In the genomic region with DNA sequence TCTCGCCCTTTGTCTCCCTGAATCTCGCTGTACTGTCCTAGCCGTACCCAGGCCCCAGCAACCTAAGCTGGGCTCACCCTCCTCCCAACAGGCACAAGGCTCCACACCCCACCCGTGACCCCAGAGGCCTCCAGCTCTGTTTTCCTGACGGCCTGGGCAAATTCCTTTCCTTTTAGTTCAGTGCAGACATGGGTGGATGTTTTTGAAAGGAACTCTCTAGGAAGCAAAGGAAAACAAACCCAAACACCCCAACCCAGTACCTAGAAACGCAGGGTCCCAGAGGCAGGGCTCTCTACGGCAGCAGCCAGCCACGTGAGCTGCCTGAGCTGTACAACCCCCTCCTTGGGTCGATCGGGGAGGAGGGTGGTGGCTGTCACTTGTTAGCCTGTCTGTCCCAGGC, we compare ENCODE assay signal across 10 mouse cellular contexts. TPM values are rescaled to one million over a fixed set of nuclear protein-coding genes. Genes with fewer than 3 reads are reported as not detected.
DNase-seq lines count a peak whose midpoint lies in the region; ATAC-seq lines count a peak whose summit lies in the region.
"Had no signal": no experiment of that assay in that cellular context is flagged by ENCODE, and none has a peak within 500 bp of the region (broad histone marks: within the 10 kb centered on the region; RNA-seq: fewer than 3 reads in every experiment).

No protein-coding gene starts in this region.

- 18% methylated on average over 10 of the region's 10 CpGs for WGBS in embryonic facial prominence, embryonic 12.5 days
- 31% methylated on average over 10 of the region's 10 CpGs for WGBS in heart, embryonic 10.5 days
- 32% methylated on average over 10 of the region's 10 CpGs for WGBS in limb, embryonic 12.5 days

- DNase-seq in kidney, adult 11 months: peak; percentile 15
- DNase-seq in kidney, postnatal 10 days: no peak
- no peak for DNase-seq in heart, embryonic 10.5 days (ENCODE audit: low spot score)
- no peak for DNase-seq in thymus, postnatal 36 days
- no peak for DNase-seq in ovary, postnatal 14 days (ENCODE audit: low spot score)
- DNase-seq: lung, embryonic 14.5 days; right cerebral cortex, postnatal 14 days had no signal

- H3K9me3 ChIP-seq in embryonic facial prominence, embryonic 12.5 days: no peaks in the 10 kb centered on the region
- H3K9me3 ChIP-seq in heart, embryonic 10.5 days: no peaks in the 10 kb centered on the region
- no peaks in the 10 kb centered on the region for H3K9me3 ChIP-seq in limb, embryonic 12.5 days

- no peak overlapping the region for H3K4me3 ChIP-seq in embryonic facial prominence, embryonic 12.5 days
- H3K4me3 ChIP-seq in heart, embryonic 10.5 days: no peak overlapping the region
- H3K4me3 ChIP-seq in limb, embryonic 12.5 days (replicated peaks): no peak overlapping the region

- peak overlapping the region; percentile 74 for H3K27ac ChIP-seq in embryonic facial prominence, embryonic 12.5 days
- peak overlapping the region; percentile 57; the same call in 1 of the 2 replicates for H3K27ac ChIP-seq in heart, embryonic 10.5 days
- H3K27ac ChIP-seq in limb, embryonic 12.5 days: peak overlapping the region; percentile 90

- no peaks in the 10 kb centered on the region for H3K36me3 ChIP-seq in embryonic facial prominence, embryonic 12.5 days
- no peaks in the 10 kb centered on the region for H3K36me3 ChIP-seq in heart, embryonic 10.5 days
- no peaks in the 10 kb centered on the region for H3K36me3 ChIP-seq in limb, embryonic 12.5 days

- no peak overlapping the region for H3K9ac ChIP-seq in embryonic facial prominence, embryonic 12.5 days
- H3K9ac ChIP-seq in limb, embryonic 12.5 days (replicated peaks): no peak overlapping the region
- H3K9ac ChIP-seq: lung, embryonic 14.5 days had no signal

- peaks cover 58% of the 10 kb centered on the region for H3K4me1 ChIP-seq in embryonic facial prominence, embryonic 12.5 days
- H3K4me1 ChIP-seq in heart, embryonic 10.5 days: peaks cover 59% of the 10 kb centered on the region
- peaks cover 71% of the 10 kb centered on the region for H3K4me1 ChIP-seq in limb, embryonic 12.5 days (replicated peaks)

- no peak overlapping the region for H3K4me2 ChIP-seq in embryonic facial prominence, embryonic 12.5 days (replicated peaks)
- H3K4me2 ChIP-seq in limb, embryonic 12.5 days: no peak overlapping the region; the same call in 1 of the 2 replicates
- H3K4me2 ChIP-seq: lung, embryonic 14.5 days had no signal

- no peak for ATAC-seq in embryonic facial prominence, embryonic 12.5 days (ENCODE audit: insufficient number of reproducible peaks, insufficient read depth, low FRiP score, low TSS enrichment)
- no peak for ATAC-seq in limb, embryonic 12.5 days (ENCODE audit: insufficient number of reproducible peaks, insufficient read depth, low FRiP score, low TSS enrichment, low read depth)
- ATAC-seq in CD4-positive, CD25-positive, alpha-beta regulatory T cell, adult 4 months: no peak

- peaks cover 3% of the 10 kb centered on the region; the same call in 1 of the 2 replicates for H3K27me3 ChIP-seq in embryonic facial prominence, embryonic 12.5 days
- peaks cover 52% of the 10 kb centered on the region for H3K27me3 ChIP-seq in heart, embryonic 10.5 days (ENCODE audit: insufficient read depth, poor library complexity, severe bottlenecking)
- peaks cover 23% of the 10 kb centered on the region for H3K27me3 ChIP-seq in limb, embryonic 12.5 days

RNA-seq across cellular contexts. Expression of a gene that starts 21.2 kb away (rescaled TPM):
- 30.1 and 38.1 TPM in 2 replicates for polyA plus RNA-seq in embryonic facial prominence, embryonic 12.5 days (2016; fragmentation: Nextera tagmentation; extraction: Ambion mirVana)
- 2.7 and 16.3 TPM in 2 replicates for polyA plus RNA-seq in heart, embryonic 10.5 days (2016; fragmentation: Nextera tagmentation; extraction: Ambion mirVana)
- polyA plus RNA-seq in limb, embryonic 12.5 days (2016; fragmentation: Nextera tagmentation; extraction: Ambion mirVana): 37.5 and 49.0 TPM in 2 replicates
- 1 to 10 TPM; 3.8 to 7.2 TPM for polyA plus RNA-seq in CD4-positive, CD25-positive, alpha-beta regulatory T cell, adult 4 months (2017; shearing (Covaris generic))

RNA-seq across cellular contexts. Expression of a gene that starts 36.2 kb away (rescaled TPM):
- 0.13 TPM in 1 of 2 replicates, not detected in the other for polyA plus RNA-seq in embryonic facial prominence, embryonic 12.5 days (2016; fragmentation: Nextera tagmentation; extraction: Ambion mirVana)
- 0.10 TPM in 1 of 2 replicates, not detected in the other for polyA plus RNA-seq in heart, embryonic 10.5 days (2016; fragmentation: Nextera tagmentation; extraction: Ambion mirVana)
- polyA plus RNA-seq in limb, embryonic 12.5 days (2016; fragmentation: Nextera tagmentation; extraction: Ambion mirVana): 0.16 and 0.24 TPM in 2 replicates
- polyA plus RNA-seq in CD4-positive, CD25-positive, alpha-beta regulatory T cell, adult 4 months (2017; shearing (Covaris generic)): not detected
